Mouse (Mus musculus) embryonic facial prominence, embryonic 14.5 days (tissue): ENCODE measurements around the gene Gpr45. TPM values are rescaled to one million over a fixed set of nuclear protein-coding genes. Genes with fewer than 3 reads are reported as not detected.

Source experiments
- ATAC-seq: fragments of 200-750 bp; cut with Nextera tagmentation; 2 replicates; pipeline ENCODE4 v1.8.0; 2017; ENCODE audit warnings: low read depth, moderate number of reproducible peaks, moderate TSS enrichment
- DNase-seq: peaks from one replicate; pipeline ENCODE4 v3.0.0-alpha.2; 2015; ENCODE audit warnings: low spot score
- H3K27ac ChIP-seq: fragments of 300-500 bp; sonication (generic); replicated peaks from 2 replicates; pipeline ENCODE4 v1.5.1; 2014; ENCODE audit warnings: low read depth, mild to moderate bottlenecking, low read length, moderate library complexity
- H3K27me3 ChIP-seq: fragments of 300-500 bp; sonication (generic); replicated peaks from 2 replicates; pipeline ENCODE4 v1.6.1; 2014; ENCODE audit warnings: low read length; ENCODE audit not compliant: control insufficient read depth, insufficient read depth
- H3K36me3 ChIP-seq: fragments of 300-500 bp; sonication (generic); 2 replicates; pipeline ENCODE4 v1.6.1; 2014; ENCODE audit warnings: low read length, mixed read lengths; ENCODE audit not compliant: control insufficient read depth, insufficient read depth
- H3K4me1 ChIP-seq: fragments of 300-500 bp; sonication (generic); 2 replicates; pipeline ENCODE4 v1.6.1; 2014; ENCODE audit warnings: antibody characterized with exemption, low read length; ENCODE audit not compliant: control insufficient read depth, insufficient read depth
- H3K4me2 ChIP-seq: fragments of 300-500 bp; sonication (generic); 2 replicates; pipeline ENCODE4 v1.6.1; 2014; ENCODE audit warnings: low read depth, mild to moderate bottlenecking, low read length, moderate library complexity, mixed read lengths
- H3K4me3 ChIP-seq: fragments of 300-500 bp; sonication (generic); 2 replicates; pipeline ENCODE4 v1.5.1; 2014; ENCODE audit warnings: low read depth, mild to moderate bottlenecking, low read length
- H3K9ac ChIP-seq: fragments of 300-500 bp; sonication (generic); 2 replicates; pipeline ENCODE4 v1.6.1; 2014; ENCODE audit warnings: low read depth, mild to moderate bottlenecking, low read length, moderate library complexity, mixed read lengths
- H3K9me3 ChIP-seq: fragments of 300-500 bp; sonication (generic); 2 replicates; pipeline ENCODE4 v1.6.1; 2016; ENCODE audit warnings: low read length; ENCODE audit not compliant: control insufficient read depth
- WGBS: fragments of 180-500 bp; shearing (Covaris S2); extraction: QIAGEN DNeasy Blood & Tissue Kit; methylation state at CpG from one replicate; pipeline ENCODE4 v1.1.7; 2014; 5-methylcytosine and 5-hydroxymethylcytosine counted together
- polyA plus RNA-seq: library from polyadenylated mRNA; unstranded; fragments of >200 nt; fragmentation: Nextera tagmentation; extraction: Ambion mirVana; gene quantifications from 2 replicates; pipeline ENCODE4 v1.2.1, GENCODE M21; 2014

Gpr45 gene
- polyA plus RNA-seq, 1 experiment from 2014 or later, result 4.6 TPM

DNA sequence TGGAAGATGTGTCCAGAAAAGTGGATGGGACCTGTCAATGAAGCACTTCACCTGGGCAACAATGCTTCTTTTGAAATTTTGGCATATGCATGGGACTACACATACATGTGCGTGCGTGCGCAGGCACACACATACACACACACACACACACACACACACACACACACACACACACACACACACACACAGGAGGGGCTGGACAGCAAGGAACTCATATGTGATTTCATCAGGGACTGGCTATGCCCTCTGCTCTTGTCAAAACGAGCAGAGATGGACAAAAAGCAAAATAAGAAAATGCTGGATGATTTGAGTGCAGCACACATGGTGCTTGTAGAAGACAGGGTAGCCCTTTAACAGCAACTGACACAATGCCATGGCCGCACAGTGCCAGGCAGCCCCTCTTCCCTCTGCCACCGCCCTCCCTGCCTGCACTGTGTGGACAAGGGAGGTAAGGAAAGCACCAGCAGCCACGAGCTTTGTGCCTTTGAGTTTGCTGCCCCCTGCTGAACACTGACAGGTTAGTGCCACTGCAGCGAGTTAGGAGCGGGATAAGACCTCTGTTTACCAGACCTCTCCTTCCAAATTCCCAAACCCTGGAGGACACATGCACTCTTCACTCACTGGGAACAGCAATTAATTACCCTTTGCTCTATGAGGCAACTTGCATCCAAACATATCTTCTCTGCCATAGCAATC, 113.1 kb downstream of the Gpr45 start:
- peaks cover 49% of the 10 kb centered on the region; the same call in 1 of the 2 replicates for H3K36me3 ChIP-seq
- 52% methylated on average over 9 of the region's 9 CpGs for WGBS
- H3K4me3 ChIP-seq, result no peak overlapping the region

DNA sequence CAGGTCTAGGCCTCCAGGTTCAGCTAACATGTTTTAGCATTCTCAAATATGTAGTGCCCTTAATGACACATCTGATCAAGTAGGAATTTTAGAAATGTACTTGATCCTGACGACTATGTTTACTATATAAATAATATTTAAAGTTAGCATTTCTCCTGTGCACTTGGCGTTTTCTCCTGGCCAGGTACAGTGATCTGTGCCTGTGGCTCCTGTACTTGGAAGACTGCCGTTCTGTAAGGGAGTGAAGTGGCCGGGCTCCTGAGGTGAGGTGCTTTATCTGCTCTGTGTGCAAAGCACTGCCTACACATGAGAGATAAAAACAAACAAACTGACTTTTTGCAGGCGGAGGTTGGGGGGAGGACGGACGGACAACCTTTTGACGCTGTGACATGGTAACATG, 113.9 kb downstream of the Gpr45 start:
- H3K27me3 ChIP-seq, result no peaks in the 10 kb centered on the region
- H3K9ac ChIP-seq, result no peak overlapping the region
- H3K27ac ChIP-seq, result no peak overlapping the region
- no peak for DNase-seq
- no peak overlapping the region for H3K4me3 ChIP-seq
- WGBS, result 82% methylated on average over 8 of the region's 8 CpGs
- H3K4me2 ChIP-seq, result no peak overlapping the region
- H3K9me3 ChIP-seq, result no peaks in the 10 kb centered on the region
- no peaks in the 10 kb centered on the region for H3K4me1 ChIP-seq
- no peak for ATAC-seq
- H3K36me3 ChIP-seq, result peaks cover 46% of the 10 kb centered on the region; the same call in 1 of the 2 replicates

More for the DNA sequence above, 113.1 kb downstream of the Gpr45 start:
- no peaks in the 10 kb centered on the region for H3K27me3 ChIP-seq
- H3K4me2 ChIP-seq, result no peak overlapping the region
- no peak overlapping the region for H3K27ac ChIP-seq
- no peaks in the 10 kb centered on the region for H3K9me3 ChIP-seq
- DNase-seq (peak; percentile 87), ATAC-seq (peak; percentile 89)
- no peaks in the 10 kb centered on the region for H3K4me1 ChIP-seq
- no peak overlapping the region for H3K9ac ChIP-seq

DNA sequence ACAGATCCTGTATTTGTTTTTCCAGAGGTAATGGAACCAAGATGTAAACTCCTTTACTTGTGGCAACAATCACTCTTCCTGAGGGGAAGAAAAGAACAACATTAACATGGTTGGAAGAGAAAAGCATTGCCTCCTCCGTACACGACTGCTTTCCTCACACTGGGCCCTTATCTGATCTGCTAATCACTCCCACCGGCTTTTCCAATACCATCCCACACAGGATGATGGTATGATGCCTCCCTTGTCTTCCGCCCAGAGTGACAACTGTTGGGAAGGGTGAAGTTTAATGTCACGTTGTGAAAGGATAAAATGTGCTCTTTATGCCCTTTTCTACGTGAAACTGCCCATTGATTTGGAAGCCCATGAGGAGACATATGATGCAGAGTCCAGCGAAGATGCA, 114.9 kb downstream of the Gpr45 start:
- Histone ChIP-seq H3K4me3 (no peak overlapping the region), H3K4me1 (no peaks in the 10 kb centered on the region), H3K9ac (no peak overlapping the region), H3K27me3 (no peaks in the 10 kb centered on the region), H3K9me3 (no peaks in the 10 kb centered on the region), H3K27ac (no peak overlapping the region), H3K36me3 (peaks cover 42% of the 10 kb centered on the region; the same call in 1 of the 2 replicates), H3K4me2 (no peak overlapping the region)
- DNase-seq, result no peak
- ATAC-seq, result no peak
- WGBS, result 54% methylated on average over 7 of the region's 7 CpGs

DNA sequence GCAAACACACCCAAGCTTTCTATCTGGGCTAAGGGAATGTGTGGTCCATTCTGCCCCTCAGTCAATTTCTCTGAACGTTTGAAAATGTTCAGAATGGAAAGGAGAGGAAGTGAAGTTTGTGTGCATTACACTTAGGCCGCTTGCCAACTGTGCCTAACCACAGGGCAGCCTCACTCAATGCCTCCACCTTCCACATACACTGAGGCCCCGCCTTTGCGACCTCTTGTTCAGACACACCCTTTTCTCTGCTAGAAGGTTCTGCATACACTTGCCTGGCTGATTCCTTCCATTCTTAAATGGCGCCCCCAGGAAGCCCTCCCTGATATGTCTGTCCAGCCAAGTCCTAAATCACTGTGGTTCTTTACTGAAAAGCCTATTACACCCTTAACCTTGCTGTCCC, 118.1 kb downstream of the Gpr45 start:
- Histone ChIP-seq H3K4me2 (no peak overlapping the region), H3K4me3 (no peak overlapping the region), H3K4me1 (no peaks in the 10 kb centered on the region), H3K36me3 (peaks cover 48% of the 10 kb centered on the region), H3K9ac (no peak overlapping the region), H3K27me3 (no peaks in the 10 kb centered on the region), H3K9me3 (no peaks in the 10 kb centered on the region), H3K27ac (no peak overlapping the region)
- 81% methylated on average over 5 of the region's 5 CpGs for WGBS
- no peak for ATAC-seq
- peak; percentile 13 for DNase-seq

DNA sequence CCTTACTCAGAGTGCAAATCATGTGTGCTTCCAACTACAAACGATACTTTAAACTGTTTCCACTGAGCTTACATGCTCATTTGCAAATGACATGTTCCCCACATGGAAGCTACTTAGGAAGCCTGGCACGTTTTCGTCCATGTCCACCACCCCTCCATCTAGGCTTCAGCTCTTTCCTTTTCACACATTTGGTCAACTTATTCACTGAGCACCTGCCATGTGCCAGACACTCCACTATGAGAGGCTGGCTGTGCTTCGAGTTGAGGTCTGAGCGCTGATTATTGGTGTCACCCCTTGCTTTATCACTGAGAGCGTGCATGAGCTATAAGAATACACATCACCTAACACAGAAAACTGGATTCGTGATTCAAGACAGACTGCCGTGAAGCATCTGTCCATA, 119.4 kb downstream of the Gpr45 start:
- Histone ChIP-seq H3K4me1 (no peaks in the 10 kb centered on the region), H3K9ac (no peak overlapping the region), H3K27me3 (no peaks in the 10 kb centered on the region), H3K9me3 (no peaks in the 10 kb centered on the region), H3K4me3 (no peak overlapping the region), H3K4me2 (no peak overlapping the region), H3K27ac (no peak overlapping the region), H3K36me3 (peaks cover 40% of the 10 kb centered on the region)
- ATAC-seq (no peak), DNase-seq (no peak)
- WGBS, result 89% methylated on average over 8 of the region's 8 CpGs

DNA sequence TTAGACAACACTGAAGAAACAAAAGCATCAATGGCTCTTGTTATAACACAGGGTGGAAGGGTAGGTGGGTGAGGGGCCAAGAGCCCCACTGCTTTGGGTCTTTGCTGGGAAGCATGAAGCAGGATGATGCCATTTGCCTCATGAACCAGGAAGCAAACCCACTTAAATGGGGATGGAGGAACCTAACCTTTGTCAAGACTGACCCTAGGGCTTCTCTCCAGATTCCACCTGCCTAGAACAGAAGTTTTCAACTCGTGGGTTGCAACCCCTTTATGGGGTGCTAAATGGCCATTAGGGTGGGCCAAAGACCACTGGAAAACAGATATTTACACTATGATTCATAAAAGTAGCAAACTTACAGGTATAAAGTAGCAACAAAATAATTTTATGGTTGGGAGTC, 119.9 kb downstream of the Gpr45 start:
- 65% methylated on average over 1 of the region's 1 CpGs for WGBS
- H3K9ac ChIP-seq, result no peak overlapping the region
- no peaks in the 10 kb centered on the region for H3K9me3 ChIP-seq
- DNase-seq (no peak), ATAC-seq (no peak)
- no peak overlapping the region for H3K27ac ChIP-seq
- no peaks in the 10 kb centered on the region for H3K4me1 ChIP-seq
- no peak overlapping the region for H3K4me2 ChIP-seq
- H3K27me3 ChIP-seq, result no peaks in the 10 kb centered on the region
- H3K4me3 ChIP-seq, result no peak overlapping the region
- H3K36me3 ChIP-seq, result peaks cover 35% of the 10 kb centered on the region

DNA sequence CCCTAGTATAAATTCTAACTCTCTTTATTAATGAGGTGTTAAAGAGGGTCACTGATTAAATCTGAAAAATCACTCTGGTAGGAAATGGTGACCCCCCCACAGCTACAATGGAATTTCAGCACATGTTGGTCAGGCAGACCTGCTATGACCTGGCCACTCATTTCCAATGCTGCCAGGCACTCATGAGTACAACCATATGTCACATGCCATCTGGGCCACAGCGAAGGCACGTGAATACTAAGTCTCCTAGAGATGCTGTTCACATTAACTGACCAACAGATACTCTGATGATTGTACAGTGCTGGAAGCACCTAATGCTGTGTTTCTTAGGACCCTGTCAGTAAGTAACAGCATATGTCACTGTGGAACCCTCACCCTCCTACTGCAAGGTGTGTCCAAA, 122.1 kb downstream of the Gpr45 start:
- ATAC-seq (no peak), DNase-seq (no peak)
- H3K4me2 ChIP-seq, result no peak overlapping the region
- no peak overlapping the region for H3K9ac ChIP-seq
- no peaks in the 10 kb centered on the region for H3K9me3 ChIP-seq
- WGBS, result 86% methylated on average over 2 of the region's 2 CpGs
- H3K4me3 ChIP-seq, result no peak overlapping the region
- H3K4me1 ChIP-seq, result no peaks in the 10 kb centered on the region
- H3K27ac ChIP-seq, result no peak overlapping the region
- H3K27me3 ChIP-seq, result no peaks in the 10 kb centered on the region
- peaks cover 27% of the 10 kb centered on the region for H3K36me3 ChIP-seq

DNA sequence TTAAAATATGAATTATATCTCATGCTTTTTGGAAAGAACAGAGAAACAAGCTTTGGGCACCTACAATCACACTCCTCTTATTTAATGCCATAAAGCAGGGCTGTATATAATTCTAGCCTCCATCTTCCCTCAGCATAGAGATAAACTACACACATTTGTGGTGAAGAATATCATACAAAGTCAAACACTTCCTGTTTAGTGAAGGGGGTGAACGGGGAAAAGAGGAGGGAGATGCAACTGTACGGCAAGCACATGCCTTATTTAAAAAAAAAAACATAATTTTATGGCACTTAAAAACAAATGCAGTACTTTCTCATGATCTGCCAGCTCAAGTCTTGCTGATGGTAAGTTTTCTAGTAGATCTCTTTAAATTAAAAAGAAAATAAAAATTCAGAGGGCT, 125.5 kb downstream of the Gpr45 start:
- Histone ChIP-seq H3K4me3 (no peak overlapping the region), H3K36me3 (peaks cover 22% of the 10 kb centered on the region), H3K27me3 (no peaks in the 10 kb centered on the region), H3K4me1 (no peaks in the 10 kb centered on the region), H3K9ac (no peak overlapping the region), H3K9me3 (no peaks in the 10 kb centered on the region), H3K4me2 (no peak overlapping the region), H3K27ac (no peak overlapping the region)
- DNase-seq, result no peak
- WGBS, result 82% methylated on average over 2 of the region's 2 CpGs
- ATAC-seq, result no peak

DNA sequence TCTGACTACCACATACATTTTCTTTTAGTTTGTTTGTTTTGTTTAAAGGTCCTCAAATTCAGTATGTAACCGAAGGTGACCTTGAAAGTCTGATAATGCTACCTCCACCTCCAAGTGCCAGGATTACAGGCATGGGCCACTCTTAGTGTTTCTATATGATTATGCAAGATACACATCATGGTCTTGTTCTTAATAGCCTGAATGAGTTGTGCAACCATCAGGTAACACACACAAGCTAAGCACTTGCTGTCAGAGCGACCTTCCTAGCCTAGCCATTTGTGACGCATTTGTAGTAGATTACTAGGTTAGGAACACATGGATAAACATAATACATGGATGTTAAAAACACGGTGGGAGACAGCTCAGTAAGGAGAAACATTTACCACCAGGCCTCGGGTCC, 130.3 kb downstream of the Gpr45 start:
- H3K9me3 ChIP-seq, result no peaks in the 10 kb centered on the region
- no peaks in the 10 kb centered on the region for H3K36me3 ChIP-seq
- ATAC-seq, result no peak
- H3K4me3 ChIP-seq, result no peak overlapping the region
- H3K27me3 ChIP-seq, result no peaks in the 10 kb centered on the region
- H3K27ac ChIP-seq, result no peak overlapping the region
- DNase-seq, result no peak
- no peak overlapping the region for H3K9ac ChIP-seq
- H3K4me2 ChIP-seq, result no peak overlapping the region
- WGBS, result 86% methylated on average over 5 of the region's 5 CpGs
- H3K4me1 ChIP-seq, result no peaks in the 10 kb centered on the region
